Mouse (Mus musculus) kidney, adult 2 months (tissue): ENCODE measurements around the gene Mapre3.

Experiments
- CTCF ChIP-seq: fragments of 200-500 bp; conservative IDR thresholded peaks from 2 replicates; pipeline ENCODE4 v1.5.1; 2011; ENCODE audit warnings: low read depth, mild to moderate bottlenecking, control low read depth, low read length, moderate library complexity, mixed read lengths; ENCODE audit not compliant: insufficient read depth, insufficient read length
- POLR2A ChIP-seq: fragments of 200-500 bp; IDR thresholded peaks from one replicate; pipeline ENCODE4 v1.6.1; 2011; ENCODE audit warnings: low read depth, low read length, control low read depth

GRCm38 (mm10) chr5:30901860-30902259 lies 87.4 kb downstream of the Mapre3 start:
- TF ChIP-seq CTCF, result no peak
- no peak for TF ChIP-seq POLR2A
